Mouse (Mus musculus) testis, postnatal 14 days (tissue): ENCODE measurements around the gene Hs3st4.

Experiments used
- DNase-seq: peaks from one replicate; pipeline ENCODE4 v3.0.0; 2021; ENCODE audit warnings: low spot score

Hs3st4 gene

GRCm38 (mm10) chr7:124347218-124348017, 364.7 kb downstream of the Hs3st4 start:
- DNase-seq = no peak

GRCm38 (mm10) chr7:124354035-124354434, 371.4 kb downstream of the Hs3st4 start:
- DNase-seq = no peak

- DNase-seq = no peak
Observed at GRCm38 (mm10) chr7:124358068-124358467, 375.4 kb downstream of the Hs3st4 start.

- DNase-seq = no peak
Observed at GRCm38 (mm10) chr7:124359836-124360235, 377.2 kb downstream of the Hs3st4 start.

- no peak for DNase-seq
Observed at GRCm38 (mm10) chr7:124372297-124372696, 389.6 kb downstream of the Hs3st4 start.

- DNase-seq = no peak
Observed at GRCm38 (mm10) chr7:124372697-124373096, 390.0 kb downstream of the Hs3st4 start.

GRCm38 (mm10) chr7:124383489-124383888, 400.8 kb downstream of the Hs3st4 start:
- no peak for DNase-seq

- no peak for DNase-seq
Observed at GRCm38 (mm10) chr7:124399184-124399583, 416.5 kb downstream of the Hs3st4 start.

- no peak for DNase-seq
Observed at GRCm38 (mm10) chr7:124426951-124427350, 444.3 kb downstream of the Hs3st4 start.
